Mouse (Mus musculus) neutrophil, adult 5-6 weeks (primary cell): ENCODE data around the gene Gm3776. TPM values are rescaled to one million over a fixed set of nuclear protein-coding genes. Genes with fewer than 3 reads are reported as not detected.
"Not testable (repeated sequence)": the region's sequence is repeated elsewhere in the genome, so short reads cannot be mapped to it uniquely, and the experiment has no call there.

ENCODE experiments used
- ATAC-seq: fragments of 151-379, 151-347 bp; 2 replicates; pipeline ENCODE4 v1.8.0; 2017; ENCODE audit warnings: mild to moderate bottlenecking, moderate TSS enrichment; ENCODE audit not compliant: insufficient number of reproducible peaks, poor library complexity, low FRiP score, severe bottlenecking; ENCODE audit errors: extremely low read depth
- total RNA-seq: library from RNA; stranded (forward); fragments of 200-1000 nt; gene quantifications from 2 replicates; pipeline ENCODE4 v1.2.3, GENCODE M21; 2017

The Gm3776 gene
- total RNA-seq, 1 experiment from 2014 or later: not detected

- ATAC-seq: not testable (repeated sequence)
Observed at GRCm38 (mm10) chr9:78282002-78282711, 25.2 kb downstream of the Gm3776 start.

- ATAC-seq: not testable (repeated sequence)
Observed at GRCm38 (mm10) chr9:78289063-78289462, 32.1 kb downstream of the Gm3776 start.

DNA sequence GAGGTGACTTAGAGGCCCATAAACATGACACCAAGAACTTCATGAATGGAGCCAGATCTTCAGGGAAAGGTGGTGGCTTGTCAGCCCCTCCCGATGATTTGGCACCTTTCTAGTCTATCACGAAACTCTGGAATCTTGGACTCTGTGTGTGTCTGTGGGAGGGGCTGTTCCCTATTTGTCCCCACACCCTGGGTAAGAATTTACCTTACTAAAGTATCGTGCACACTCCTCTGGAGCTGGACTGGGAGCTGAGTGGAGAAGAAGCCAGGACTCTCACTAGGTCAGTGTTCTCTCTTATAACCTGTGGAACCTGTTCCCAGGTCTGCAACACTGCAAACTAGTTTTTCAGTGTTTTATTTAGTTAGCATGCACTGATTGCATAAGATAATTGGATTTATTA, 32.8 kb downstream of the Gm3776 start, which contains the start of gene Gm10639:
Gm10639 (plus strand) TSS at position 201 of the 400 bp plus-strand sequence.
- not testable (repeated sequence) for ATAC-seq

DNA sequence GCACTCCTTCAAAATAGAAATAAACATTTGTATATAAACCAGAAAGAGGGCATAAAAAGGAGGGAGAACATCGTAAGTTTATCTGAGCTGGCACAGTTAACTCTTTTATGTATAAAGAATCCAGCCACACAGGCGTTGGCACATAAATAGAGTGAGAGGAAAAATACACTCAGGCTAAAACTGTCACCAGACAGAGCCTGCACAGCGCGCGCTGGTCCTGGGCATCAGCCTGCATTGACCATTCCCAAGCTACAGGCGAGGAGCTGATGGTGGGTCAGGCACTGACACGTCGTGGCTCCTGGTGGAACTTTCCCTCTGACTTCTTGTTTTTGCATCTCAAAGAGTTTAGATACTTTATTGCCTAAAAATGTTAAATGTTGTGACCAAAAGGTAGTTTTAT, 35.5 kb downstream of the Gm3776 start:
- not testable (repeated sequence) for ATAC-seq

DNA sequence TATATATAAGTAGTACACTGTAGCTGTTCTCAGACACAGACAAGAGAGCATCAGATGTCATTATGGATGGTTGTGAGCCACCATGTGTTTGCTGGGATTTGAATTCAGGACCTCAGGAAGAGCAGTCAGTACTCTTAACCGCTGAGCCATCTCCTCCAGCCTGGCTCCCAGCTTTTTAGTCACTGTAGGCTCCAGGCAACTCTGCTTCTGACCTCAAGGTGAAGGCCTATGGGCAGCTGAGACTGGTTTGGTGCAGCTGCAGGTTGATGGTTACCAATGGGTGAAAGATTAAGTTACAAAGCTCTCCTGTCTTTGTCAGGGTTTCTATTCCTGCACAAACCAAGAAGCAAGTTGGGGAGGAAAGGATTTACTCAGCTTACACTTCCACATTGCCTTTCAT, 36.8 kb downstream of the Gm3776 start:
- not testable (repeated sequence) for ATAC-seq

DNA sequence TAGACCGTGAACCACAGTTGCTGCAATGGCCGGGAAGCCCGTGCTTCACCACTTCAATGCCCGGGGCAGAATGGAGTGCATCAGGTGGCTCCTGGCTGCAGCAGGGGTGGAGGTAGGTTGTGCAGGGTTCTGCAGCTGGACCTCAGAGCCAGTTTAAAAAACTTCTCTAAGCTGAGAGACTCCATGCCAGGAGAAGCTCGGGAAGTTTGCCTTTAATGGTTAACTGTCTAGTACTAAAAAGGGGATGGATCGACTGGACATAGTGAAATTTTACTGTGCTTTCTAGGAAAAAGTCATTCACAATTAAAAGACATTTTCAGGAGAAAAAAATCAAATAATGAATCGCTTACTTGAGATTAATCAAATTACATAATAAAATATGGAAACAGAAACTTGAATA, 37.9 kb downstream of the Gm3776 start:
- ATAC-seq: not testable (repeated sequence)

- 0 out of 2 replicates have a peak, but pooled peaks have one; percentile 35 for ATAC-seq
Observed at GRCm38 (mm10) chr9:78296089-78296488, 39.2 kb downstream of the Gm3776 start.

DNA sequence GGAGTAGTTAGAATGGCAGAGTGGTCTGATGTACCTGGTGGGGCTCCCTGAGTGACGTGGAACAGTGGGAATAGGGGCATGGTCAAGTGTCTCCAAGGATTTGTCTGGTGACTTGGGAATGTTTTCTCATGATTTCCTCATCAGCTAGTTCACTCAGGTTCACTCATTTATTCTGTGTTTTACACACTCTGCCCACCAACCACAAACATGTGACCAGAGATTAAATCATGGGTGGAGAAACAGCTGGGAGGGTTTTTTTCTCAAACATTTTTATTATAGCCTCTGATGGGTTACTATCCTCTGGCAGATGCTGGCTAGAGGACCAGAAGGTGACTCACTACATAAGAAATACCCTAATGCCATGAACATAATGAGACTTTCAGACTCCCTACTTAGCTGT, 41.3 kb downstream of the Gm3776 start:
- no peak for ATAC-seq

DNA sequence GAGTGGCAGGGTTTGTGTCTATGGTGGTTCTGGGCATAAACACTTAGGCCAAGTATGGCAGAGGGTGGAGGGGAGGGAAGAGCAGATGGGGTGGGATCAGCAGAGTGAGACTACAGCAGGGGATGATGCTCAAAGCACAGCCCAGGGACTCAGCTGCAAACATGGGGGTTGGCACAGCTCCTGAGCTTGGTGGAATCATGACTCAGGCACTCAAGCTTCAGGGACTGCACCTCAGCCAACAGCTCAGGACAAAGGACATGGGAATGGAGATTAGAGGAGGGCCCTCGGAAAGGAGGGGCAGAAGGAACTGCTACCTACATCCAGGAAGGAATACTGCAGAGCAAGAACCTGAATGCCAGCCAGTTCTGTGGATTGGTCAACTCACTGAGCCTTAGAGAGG, 42.2 kb downstream of the Gm3776 start:
- not testable (repeated sequence) for ATAC-seq

DNA sequence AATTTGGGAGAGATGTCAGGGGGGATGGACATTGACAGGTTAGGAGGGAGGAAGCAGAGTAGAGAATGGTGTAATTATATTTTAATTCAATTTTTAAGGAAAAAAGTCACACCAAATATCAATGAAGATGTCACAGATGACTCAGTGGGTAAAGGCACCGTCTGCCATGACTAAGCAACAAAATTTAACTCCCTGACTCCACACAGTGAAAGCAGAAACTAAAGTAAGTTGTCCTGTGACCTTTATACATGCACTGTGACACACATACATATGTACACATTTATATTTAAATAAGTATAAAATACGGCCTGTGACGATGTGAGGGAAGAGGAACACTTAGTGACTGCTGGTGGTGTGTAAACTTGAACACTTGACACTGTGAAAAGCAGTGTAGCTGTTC, 51.2 kb downstream of the Gm3776 start:
- ATAC-seq: not testable (repeated sequence)

DNA sequence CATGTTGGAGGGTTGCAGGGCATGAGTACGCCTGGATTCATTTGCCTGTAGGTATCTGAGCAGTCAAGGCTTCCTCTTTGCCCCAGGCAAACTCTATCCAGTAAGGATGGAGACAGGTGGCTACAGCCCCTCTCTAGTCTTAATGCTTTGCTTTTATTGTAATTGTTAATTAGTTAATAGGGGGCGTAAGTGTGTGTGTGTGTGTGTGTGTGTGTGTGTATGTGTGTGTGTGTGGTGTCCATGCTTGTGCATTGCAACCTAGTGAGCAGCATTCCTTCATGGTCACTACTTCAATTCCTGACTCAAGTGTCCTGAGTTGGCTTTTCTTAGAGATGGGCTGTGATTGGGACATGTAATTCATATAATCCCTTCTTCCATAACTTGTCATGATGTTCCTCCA, 57.8 kb downstream of the Gm3776 start, which contains the start of gene Omt2a:
Omt2a (minus strand) TSS at position 101 of the 400 bp plus-strand sequence.
- ATAC-seq: no peak

Other genes starting within 250 kb of the Gm3776 start
- not detected in 2 replicates for gene Gcm1, start 205.2 kb upstream of the Gm3776 start, total RNA-seq
- 72.2 and 80.3 TPM in 2 replicates for gene Fbxo9, start 148.1 kb upstream of the Gm3776 start, total RNA-seq
- 2.9 and 4.3 TPM in 2 replicates for gene Ick, start 147.9 kb upstream of the Gm3776 start, total RNA-seq
- 3.4 and 4.2 TPM in 2 replicates for gene Gsta4, start 74.4 kb upstream of the Gm3776 start, total RNA-seq
- gene Gsta1, start 26.5 kb upstream of the Gm3776 start, total RNA-seq: not detected in 2 replicates
- gene Gm10639, start 32.8 kb downstream of the Gm3776 start, total RNA-seq: not detected in 2 replicates
- gene Omt2a, start 57.7 kb downstream of the Gm3776 start, total RNA-seq: not detected in 2 replicates
- not detected in 2 replicates for gene Omt2b, start 70.5 kb downstream of the Gm3776 start, total RNA-seq
- gene Gsta2, start 98.7 kb downstream of the Gm3776 start, total RNA-seq: 2.5 TPM in 1 of 2 replicates, not detected in the other
- not detected in 2 replicates for gene Dppa5a, start 111.0 kb downstream of the Gm3776 start, total RNA-seq
- not detected in 2 replicates for gene Ooep, start 121.6 kb downstream of the Gm3776 start, total RNA-seq
- gene Ddx43, start 138.6 kb downstream of the Gm3776 start, total RNA-seq: 0.58 TPM in 1 of 2 replicates, not detected in the other
- 2.2 TPM in 2 replicates for gene Cgas, start 186.1 kb downstream of the Gm3776 start, total RNA-seq
- gene Mto1, start 191.1 kb downstream of the Gm3776 start, total RNA-seq: 34.0 and 34.7 TPM in 2 replicates
- not detected in 2 replicates for gene Gm17324, start 191.7 kb downstream of the Gm3776 start, total RNA-seq
- gene Eef1a1, start 232.0 kb downstream of the Gm3776 start, total RNA-seq: 5,017 and 5,158 TPM in 2 replicates